Mouse (Mus musculus): ENCODE data around the gene Gbf1.

- TF ChIP-seq CTCF (IDR thresholded peaks at IDR 0.05; ENCODE audit: low read depth, low read length): no peak
- no peak for TF ChIP-seq GATA1 (IDR thresholded peaks at IDR 0.05; ENCODE audit: borderline replicate concordance, low read length)
These were observed 72.6 kb downstream of the Gbf1 start for GRCm38 (mm10) chr19:46224882-46225281.

Measured in G1E (cell line).